Mouse (Mus musculus): ENCODE measurements at regions not wholly inside any gene's neighbourhood (a gene's known extent, or its start where the extent isn't known, plus 50 kb on each side); places are given as distances from the start of the nearest gene placed in this dataset.

DNA sequence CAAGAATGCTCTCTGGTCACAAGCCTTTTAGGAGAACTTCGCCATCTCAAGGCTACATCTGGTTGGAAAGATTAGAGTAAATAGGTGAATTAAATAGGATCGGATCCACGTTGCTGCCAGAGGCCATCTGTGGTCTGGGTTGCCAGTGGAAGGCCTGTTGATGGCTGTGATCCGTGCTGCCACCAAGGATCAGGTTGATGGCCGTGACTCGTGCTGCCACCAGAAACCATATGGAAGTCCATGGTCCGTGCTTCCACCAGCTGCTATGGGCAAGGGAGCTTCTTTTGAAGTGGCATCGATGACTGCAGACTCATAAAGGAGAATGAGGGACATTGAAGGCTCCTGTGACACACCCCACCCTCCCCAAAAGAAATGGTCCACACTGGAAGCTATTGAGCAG, 79.6 kb downstream of the Atp1a1 start:
- Histone ChIP-seq H3K27ac (no peak overlapping the region), H3K4me1 (replicated peaks) (peaks cover 16% of the 10 kb centered on the region), H3K4me3 (replicated peaks) (no peak overlapping the region), H3K9me3 (replicated peaks) (no peaks in the 10 kb centered on the region), H3K36me3 (no peaks in the 10 kb centered on the region), H3K27me3 (no peaks in the 10 kb centered on the region), H3K4me2 (no peak overlapping the region), H3K9ac (no peak overlapping the region)
- ATAC-seq (ENCODE audit: low read depth) (no peak), DNase-seq (no peak)
- 71% methylated on average over 8 of the region's 8 CpGs for WGBS (ENCODE audit: insufficient replicate concordance)

DNA sequence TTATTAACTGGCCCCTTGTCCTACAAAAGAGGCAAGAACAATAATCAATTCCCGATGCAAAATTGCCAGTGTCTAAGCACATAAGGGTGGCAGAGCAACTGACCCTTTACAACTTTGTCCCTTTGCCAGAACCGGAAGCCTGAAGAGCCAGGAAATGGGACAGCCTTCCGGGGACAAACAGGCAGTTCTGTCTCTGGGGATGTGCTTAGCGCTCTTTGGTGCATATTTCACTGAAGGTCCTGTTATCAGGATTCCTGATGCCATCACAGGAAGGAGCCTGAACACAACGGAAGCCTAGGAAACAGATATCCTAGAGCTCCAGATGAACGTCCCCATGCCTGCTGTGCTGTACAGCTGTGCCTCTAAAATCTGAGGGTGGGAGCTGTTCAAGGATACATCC, 80.0 kb downstream of the Atp1a1 start:
- no peak overlapping the region for H3K4me2 ChIP-seq
- no peaks in the 10 kb centered on the region for H3K36me3 ChIP-seq
- no peak overlapping the region for H3K9ac ChIP-seq
- no peaks in the 10 kb centered on the region for H3K27me3 ChIP-seq
- DNase-seq (no peak), ATAC-seq (ENCODE audit: low read depth) (no peak)
- no peak overlapping the region for H3K27ac ChIP-seq
- peaks cover 16% of the 10 kb centered on the region for H3K4me1 ChIP-seq (replicated peaks)
- H3K9me3 ChIP-seq (replicated peaks), result no peaks in the 10 kb centered on the region
- H3K4me3 ChIP-seq (replicated peaks), result no peak overlapping the region
- 19% methylated on average over 6 of the region's 6 CpGs for WGBS (ENCODE audit: insufficient replicate concordance)

DNA sequence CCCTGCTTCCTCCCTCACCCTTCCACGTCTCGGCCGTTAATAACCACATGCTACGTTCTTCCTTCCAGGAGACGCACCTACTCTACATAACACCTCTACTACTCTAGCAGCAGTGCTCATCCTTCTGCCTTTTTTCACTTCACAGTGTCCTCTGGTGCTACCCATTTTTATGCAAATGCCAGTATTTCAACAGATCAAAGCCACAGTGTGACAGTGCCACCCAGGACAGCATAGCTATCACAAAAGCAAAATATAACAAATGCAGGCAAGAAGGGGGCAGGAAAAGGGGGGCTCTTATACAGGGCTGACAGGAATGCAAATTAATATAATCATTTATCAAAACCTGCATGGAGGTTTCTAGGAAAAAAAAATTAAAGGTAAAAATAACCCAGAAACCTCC, 81.2 kb downstream of the Atp1a1 start:
- H3K4me1 ChIP-seq (replicated peaks), result peaks cover 18% of the 10 kb centered on the region
- no peaks in the 10 kb centered on the region for H3K36me3 ChIP-seq
- H3K27ac ChIP-seq, result no peak overlapping the region
- ATAC-seq (ENCODE audit: low read depth), result no peak
- no peak overlapping the region for H3K4me2 ChIP-seq
- no peaks in the 10 kb centered on the region for H3K27me3 ChIP-seq
- H3K9ac ChIP-seq, result no peak overlapping the region
- DNase-seq, result no peak
- no peaks in the 10 kb centered on the region for H3K9me3 ChIP-seq (replicated peaks)
- H3K4me3 ChIP-seq (replicated peaks), result no peak overlapping the region
- WGBS (ENCODE audit: insufficient replicate concordance), result 77% methylated on average over 5 of the region's 5 CpGs

- Histone ChIP-seq H3K36me3 (no peaks in the 10 kb centered on the region), H3K27ac (no peak overlapping the region), H3K4me1 (replicated peaks) (peaks cover 14% of the 10 kb centered on the region), H3K9me3 (replicated peaks) (no peaks in the 10 kb centered on the region), H3K27me3 (no peaks in the 10 kb centered on the region), H3K9ac (no peak overlapping the region), H3K4me3 (replicated peaks) (no peak overlapping the region), H3K4me2 (no peak overlapping the region)
- WGBS (ENCODE audit: insufficient replicate concordance), result 68% methylated on average over 9 of the region's 9 CpGs
- no peak for DNase-seq
- ATAC-seq (ENCODE audit: low read depth), result 0 out of 2 replicates have a peak, but pooled peaks have one; percentile 29
These were observed 82.1 kb downstream of the Atp1a1 start for GRCm38 (mm10) chr3:101522246-101522920.

DNA sequence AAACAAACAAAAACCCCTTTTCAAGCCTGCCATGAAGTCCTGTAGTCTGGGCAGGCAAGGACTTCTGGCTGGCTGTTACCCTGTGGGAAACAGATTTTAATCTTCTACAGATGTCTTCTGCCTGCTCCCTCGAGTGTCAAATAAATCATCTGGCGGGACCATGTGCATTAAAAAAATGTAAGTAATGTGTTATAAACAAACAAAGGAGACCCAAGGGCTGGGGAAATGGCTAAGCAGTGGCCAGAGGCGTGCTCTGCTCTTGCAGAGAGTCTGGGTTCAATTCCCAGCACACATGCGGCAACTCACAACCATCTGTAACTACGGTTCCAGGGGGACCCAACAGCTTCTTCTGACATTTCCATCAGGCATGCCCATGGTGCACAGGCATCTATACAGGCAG, 83.3 kb downstream of the Atp1a1 start:
- Histone ChIP-seq H3K27ac (no peak overlapping the region), H3K9ac (no peak overlapping the region), H3K4me2 (no peak overlapping the region), H3K4me1 (replicated peaks) (peaks cover 25% of the 10 kb centered on the region), H3K27me3 (no peaks in the 10 kb centered on the region), H3K4me3 (replicated peaks) (no peak overlapping the region), H3K36me3 (no peaks in the 10 kb centered on the region), H3K9me3 (replicated peaks) (no peaks in the 10 kb centered on the region)
- ATAC-seq (ENCODE audit: low read depth) (no peak), DNase-seq (no peak)
- WGBS (ENCODE audit: insufficient replicate concordance), result 60% methylated on average over 5 of the region's 5 CpGs

- no peaks in the 10 kb centered on the region for H3K36me3 ChIP-seq
- H3K4me1 ChIP-seq (replicated peaks), result peaks cover 28% of the 10 kb centered on the region
- ATAC-seq (ENCODE audit: low read depth) (no peak), DNase-seq (no peak)
- no peak overlapping the region for H3K9ac ChIP-seq
- no peak overlapping the region for H3K4me2 ChIP-seq
- no peaks in the 10 kb centered on the region for H3K9me3 ChIP-seq (replicated peaks)
- 31% methylated on average over 6 of the region's 6 CpGs for WGBS (ENCODE audit: insufficient replicate concordance)
- H3K4me3 ChIP-seq (replicated peaks), result no peak overlapping the region
- H3K27me3 ChIP-seq, result no peaks in the 10 kb centered on the region
- H3K27ac ChIP-seq, result no peak overlapping the region
These were observed 84.4 kb downstream of the Atp1a1 start for GRCm38 (mm10) chr3:101520115-101520514.

DNA sequence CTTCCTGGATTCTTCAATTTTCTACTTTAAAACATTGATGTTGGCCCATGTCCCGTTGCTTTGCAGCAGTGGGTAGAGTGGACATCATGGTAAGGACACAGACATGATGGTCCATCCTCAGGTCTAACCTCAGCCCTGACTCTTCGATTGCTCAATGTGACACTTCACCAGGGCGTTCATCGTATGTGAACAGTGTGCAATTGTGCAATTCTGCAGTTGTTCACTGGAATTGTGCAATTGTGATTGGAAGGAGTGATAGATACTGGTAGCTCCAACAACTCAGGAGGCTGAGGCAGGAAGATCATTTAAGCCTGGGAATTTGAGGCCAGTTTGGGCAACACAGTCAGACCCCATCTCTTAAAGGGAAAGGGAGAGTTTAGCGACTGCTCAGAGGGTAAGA, 84.9 kb downstream of the Atp1a1 start:
- no peak for DNase-seq
- Histone ChIP-seq H3K4me3 (replicated peaks) (no peak overlapping the region), H3K36me3 (no peaks in the 10 kb centered on the region), H3K9ac (no peak overlapping the region), H3K9me3 (replicated peaks) (no peaks in the 10 kb centered on the region), H3K27me3 (no peaks in the 10 kb centered on the region), H3K4me1 (replicated peaks) (peaks cover 28% of the 10 kb centered on the region), H3K4me2 (no peak overlapping the region), H3K27ac (no peak overlapping the region)
- 64% methylated on average over 5 of the region's 5 CpGs for WGBS (ENCODE audit: insufficient replicate concordance)
- no peak for ATAC-seq (ENCODE audit: low read depth)

DNA sequence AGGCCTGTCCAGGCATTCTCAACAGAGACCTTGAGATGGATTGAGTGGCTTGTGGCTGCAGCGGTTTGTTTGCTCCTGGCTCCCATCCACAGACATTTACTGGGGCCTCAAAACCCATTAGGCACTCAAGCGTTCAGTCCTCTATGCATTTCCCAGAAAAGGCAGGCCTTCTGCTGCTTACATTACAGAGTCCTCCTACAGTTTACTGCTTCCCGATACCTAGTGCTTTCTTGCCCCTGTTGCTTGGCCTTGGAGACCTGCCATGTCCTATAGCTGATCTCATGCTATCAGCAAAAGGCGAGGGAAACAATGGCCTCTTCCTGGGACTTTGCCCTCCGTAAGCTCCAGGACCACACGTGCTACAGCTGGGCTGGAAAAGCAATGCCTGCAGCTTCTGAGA, 85.7 kb downstream of the Atp1a1 start:
- ATAC-seq (ENCODE audit: low read depth) (no peak), DNase-seq (no peak)
- H3K27me3 ChIP-seq, result no peaks in the 10 kb centered on the region
- no peaks in the 10 kb centered on the region for H3K36me3 ChIP-seq
- peaks cover 28% of the 10 kb centered on the region for H3K4me1 ChIP-seq (replicated peaks)
- no peak overlapping the region for H3K4me3 ChIP-seq (replicated peaks)
- H3K27ac ChIP-seq, result no peak overlapping the region; the same call in 1 of the 2 replicates
- H3K4me2 ChIP-seq, result no peak overlapping the region
- 63% methylated on average over 6 of the region's 6 CpGs for WGBS (ENCODE audit: insufficient replicate concordance)
- no peak overlapping the region for H3K9ac ChIP-seq
- no peaks in the 10 kb centered on the region for H3K9me3 ChIP-seq (replicated peaks)

GRCm38 (mm10) chr3:101517547-101517946, 86.9 kb downstream of the Atp1a1 start:
- H3K4me3 ChIP-seq (replicated peaks), result no peak overlapping the region
- H3K4me1 ChIP-seq (replicated peaks), result peaks cover 33% of the 10 kb centered on the region
- H3K9me3 ChIP-seq (replicated peaks), result no peaks in the 10 kb centered on the region
- no peaks in the 10 kb centered on the region for H3K27me3 ChIP-seq
- DNase-seq, result no peak
- peak; percentile 11; the same call in 1 of the 2 replicates for ATAC-seq (ENCODE audit: low read depth)
- peak overlapping the region; percentile 78 for H3K27ac ChIP-seq
- 68% methylated on average over 6 of the region's 6 CpGs for WGBS (ENCODE audit: insufficient replicate concordance)
- no peaks in the 10 kb centered on the region for H3K36me3 ChIP-seq
- no peak overlapping the region for H3K9ac ChIP-seq
- no peak overlapping the region for H3K4me2 ChIP-seq

DNA sequence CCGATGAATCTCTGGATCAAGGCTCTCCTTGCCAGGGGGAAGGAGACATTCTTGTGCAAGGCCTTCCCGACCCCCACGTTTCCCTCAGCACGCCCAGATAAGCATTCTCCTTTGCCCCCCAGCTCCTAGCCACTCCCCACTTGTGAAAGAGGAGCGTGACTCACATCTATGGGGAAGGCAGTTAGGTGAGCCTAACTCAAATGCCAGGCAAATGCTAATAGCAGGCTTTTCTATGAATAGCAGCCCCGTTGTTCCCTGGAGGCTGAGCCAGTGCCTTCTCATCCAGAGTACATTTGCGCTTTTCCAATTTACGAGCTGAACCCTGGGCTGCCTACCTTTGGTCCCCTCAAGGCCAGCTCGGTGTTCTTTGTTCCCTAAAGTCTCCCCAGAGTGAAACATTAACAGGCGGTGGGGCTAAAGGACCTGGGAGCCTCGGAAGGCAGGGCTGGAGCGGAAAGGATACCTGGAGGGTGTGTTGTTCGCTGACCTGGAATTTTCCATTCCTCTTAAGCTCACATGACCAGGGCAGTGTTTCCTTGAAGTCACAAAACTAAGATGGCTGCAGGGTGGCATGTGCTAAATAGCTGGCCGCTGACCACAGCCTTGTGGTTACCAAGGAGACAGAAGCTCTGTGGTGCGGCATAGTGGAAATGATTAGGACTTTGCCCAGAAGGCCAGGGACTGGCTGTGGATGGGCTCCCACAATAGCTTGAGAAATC, 87.5 kb downstream of the Atp1a1 start:
- H3K27me3 ChIP-seq, result no peaks in the 10 kb centered on the region
- no peak overlapping the region for H3K9ac ChIP-seq
- H3K27ac ChIP-seq, result peak overlapping the region; percentile 78
- H3K4me1 ChIP-seq (replicated peaks), result peaks cover 33% of the 10 kb centered on the region
- H3K4me3 ChIP-seq (replicated peaks), result no peak overlapping the region
- H3K9me3 ChIP-seq (replicated peaks), result no peaks in the 10 kb centered on the region
- ATAC-seq (ENCODE audit: low read depth), result peak; percentile 71
- 51% methylated on average over 15 of the region's 15 CpGs for whole genome bisulfite sequencing (ENCODE audit: insufficient replicate concordance)
- no peaks in the 10 kb centered on the region for H3K36me3 ChIP-seq
- peak overlapping the region; percentile 1; the same call in 1 of the 2 replicates for H3K4me2 ChIP-seq
- no peak for DNase-seq

DNA sequence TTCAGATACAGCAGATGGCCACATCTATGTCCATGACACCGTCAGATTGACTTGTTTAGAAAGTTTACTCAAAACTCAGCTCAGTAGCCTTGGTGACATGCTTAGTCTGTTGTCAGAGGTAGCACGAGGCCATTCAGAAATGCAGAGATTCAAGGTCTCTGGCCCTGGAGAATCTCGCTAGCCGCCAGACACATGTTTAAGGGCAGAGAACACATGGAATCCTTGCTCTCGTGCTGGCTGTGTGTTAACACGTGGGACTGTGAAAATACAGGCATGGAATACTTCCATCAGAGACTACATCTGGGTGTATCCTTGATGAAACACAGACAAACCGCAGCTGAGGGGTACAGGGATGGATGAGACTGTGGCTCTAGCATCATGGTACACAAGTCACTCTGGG, 88.9 kb downstream of the Atp1a1 start:
- Histone ChIP-seq H3K9ac (no peak overlapping the region), H3K9me3 (replicated peaks) (no peaks in the 10 kb centered on the region), H3K27ac (no peak overlapping the region), H3K4me1 (replicated peaks) (peaks cover 33% of the 10 kb centered on the region), H3K36me3 (no peaks in the 10 kb centered on the region), H3K27me3 (no peaks in the 10 kb centered on the region), H3K4me3 (replicated peaks) (no peak overlapping the region), H3K4me2 (no peak overlapping the region)
- WGBS (ENCODE audit: insufficient replicate concordance), result 77% methylated on average over 7 of the region's 7 CpGs
- ATAC-seq (ENCODE audit: low read depth), result no peak
- DNase-seq, result no peak

Measured in liver, embryonic 13.5 days (tissue).